Mouse (Mus musculus) midbrain, embryonic 12.5 days (tissue): ENCODE data around the gene Scnn1g. TPM values are rescaled to one million over a fixed set of nuclear protein-coding genes. Genes with fewer than 3 reads are reported as not detected.

Experiments
- ATAC-seq: fragments of 200-750 bp; cut with Nextera tagmentation; 2 replicates; pipeline ENCODE4 v1.8.0; 2017; ENCODE audit warnings: low read depth, moderate TSS enrichment, moderate library complexity; ENCODE audit not compliant: low FRiP score
- H3K27ac ChIP-seq: fragments of 300-500 bp; sonication (generic); replicated peaks from 2 replicates; pipeline ENCODE4 v1.5.1; 2016; ENCODE audit warnings: mild to moderate bottlenecking
- H3K27me3 ChIP-seq: fragments of 300-500 bp; sonication (generic); 2 replicates; pipeline ENCODE4 v1.6.1; 2016; ENCODE audit warnings: mild to moderate bottlenecking
- H3K36me3 ChIP-seq: fragments of 300-500 bp; sonication (generic); 2 replicates; pipeline ENCODE4 v1.6.1; 2016
- H3K4me1 ChIP-seq: fragments of 300-500 bp; sonication (generic); 2 replicates; pipeline ENCODE4 v1.6.1; 2016
- H3K4me2 ChIP-seq: fragments of 300-500 bp; sonication (generic); replicated peaks from 2 replicates; pipeline ENCODE4 v1.6.1; 2016; ENCODE audit warnings: mild to moderate bottlenecking, moderate library complexity
- H3K4me3 ChIP-seq: fragments of 300-500 bp; sonication (generic); 2 replicates; pipeline ENCODE4 v1.5.1; 2016; ENCODE audit warnings: mild to moderate bottlenecking
- H3K9ac ChIP-seq: fragments of 300-500 bp; sonication (generic); replicated peaks from 2 replicates; pipeline ENCODE4 v1.6.1; 2016; ENCODE audit warnings: mild to moderate bottlenecking, moderate library complexity
- H3K9me3 ChIP-seq: fragments of 300-500 bp; sonication (generic); 2 replicates; pipeline ENCODE4 v1.6.1; 2016; ENCODE audit warnings: mild to moderate bottlenecking
- WGBS: fragments of 180-500 bp; shearing (Covaris S2); methylation state at CpG from one replicate; pipeline ENCODE4 v1.1.7; 2016; 5-methylcytosine and 5-hydroxymethylcytosine counted together
- polyA plus RNA-seq: library from polyadenylated mRNA; unstranded; fragments of >200 nt; fragmentation: Nextera tagmentation; extraction: Ambion mirVana; gene quantifications from 2 replicates; pipeline ENCODE4 v1.2.1, GENCODE M21; 2016

The Scnn1g gene
- polyA plus RNA-seq: not detected in 2 replicates

DNA sequence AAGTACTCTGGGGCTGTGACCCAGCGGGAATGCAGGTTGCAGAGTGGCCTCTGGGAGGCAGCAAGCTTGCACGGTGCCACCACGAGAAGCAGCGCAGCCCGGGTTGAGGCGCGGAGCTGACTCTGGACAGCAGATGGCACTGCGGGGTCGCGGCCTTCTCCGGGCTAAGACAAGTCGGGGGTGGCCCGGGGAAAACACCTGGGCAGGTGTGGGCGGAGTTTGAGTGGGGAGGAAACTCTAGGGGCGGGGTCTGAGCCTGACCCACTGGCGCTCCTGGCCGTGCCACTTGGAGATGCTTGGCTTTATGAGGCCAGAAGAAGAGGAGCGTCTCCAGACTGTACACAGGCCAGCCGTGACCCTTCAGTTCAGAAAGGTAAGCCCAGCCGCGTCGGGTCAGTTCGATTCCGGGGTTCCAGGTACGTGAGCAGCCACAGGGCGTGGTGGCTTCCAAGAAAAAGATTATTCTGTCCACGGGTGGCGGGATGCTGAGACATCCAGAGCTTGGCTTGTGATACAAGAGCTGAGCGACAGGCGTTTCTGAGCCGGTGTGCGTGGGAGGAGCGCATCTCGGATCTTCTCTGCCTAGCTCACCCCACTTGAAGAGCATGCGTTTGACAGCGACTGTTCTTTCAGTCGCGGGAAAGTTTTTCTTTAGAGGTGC, at the start of gene Scnn1g:
Gene Scnn1g (plus strand): TSS at position 309 of the 661 bp plus-strand sequence.
- Histone ChIP-seq H3K4me3 (peak within 1 kb of the TSS; percentile 40), H3K9ac (0 out of 2 replicates have a peak within 1 kb of the TSS, but pooled peaks have one; percentile 20), H3K4me1 (peaks cover 8% of the 10 kb centered on the region; the same call in 1 of the 2 replicates), H3K36me3 (no peaks in the 10 kb centered on the region), H3K9me3 (no peaks in the 10 kb centered on the region), H3K4me2 (peak within 1 kb of the TSS; percentile 63), H3K27me3 (peaks cover 31% of the 10 kb centered on the region), H3K27ac (no peak within 1 kb of the TSS)
- ATAC-seq: peak; percentile 89
- under 1% methylated on average over 38 of the region's 38 CpGs for WGBS

DNA sequence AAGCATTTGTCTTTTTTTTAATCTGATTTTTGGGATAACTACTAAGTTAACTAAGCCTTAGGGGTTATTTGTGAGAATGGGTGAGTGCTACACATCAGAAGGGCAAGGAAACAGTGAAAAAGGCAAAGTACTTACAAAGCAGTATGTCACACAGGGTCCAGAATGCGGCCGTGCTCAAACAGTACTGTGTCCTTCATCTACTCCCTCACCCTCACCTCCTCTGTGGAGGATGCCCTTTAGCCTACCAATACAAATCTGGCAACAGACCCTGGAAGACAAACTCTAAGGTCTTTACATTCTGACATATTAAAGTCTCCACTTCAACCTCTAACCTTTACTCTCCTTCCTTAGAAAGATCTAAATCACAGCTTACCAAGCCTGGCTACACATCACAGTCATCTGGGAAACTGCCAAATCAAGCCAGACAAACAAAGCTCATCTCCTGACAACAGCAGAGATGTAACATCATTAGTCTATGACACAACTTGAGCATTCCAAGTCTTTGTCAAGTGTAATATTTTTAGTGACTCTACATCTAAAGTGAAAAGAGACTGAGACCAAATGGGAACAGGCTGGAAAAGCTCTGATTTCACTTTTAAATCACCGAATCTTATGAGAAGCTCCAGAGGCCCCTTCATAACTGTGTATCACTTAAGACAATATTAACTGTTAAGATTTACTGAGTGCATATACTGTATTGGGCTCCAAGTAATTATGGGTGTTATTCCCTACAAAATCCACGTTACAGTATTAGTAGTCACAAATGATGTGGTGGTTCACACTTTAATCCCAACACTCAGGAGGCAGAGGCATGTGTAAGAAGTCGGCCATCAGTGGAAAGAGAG, 48.9 kb upstream of the Scnn1g start:
- H3K9ac ChIP-seq: no peak overlapping the region
- no peaks in the 10 kb centered on the region for H3K9me3 ChIP-seq
- no peaks in the 10 kb centered on the region for H3K27me3 ChIP-seq
- no peak overlapping the region for H3K4me2 ChIP-seq
- no peak overlapping the region for H3K27ac ChIP-seq
- no peak for ATAC-seq
- no peak overlapping the region for H3K4me3 ChIP-seq
- 94% methylated on average over 5 of the region's 5 CpGs for WGBS
- H3K4me1 ChIP-seq: no peaks in the 10 kb centered on the region
- no peaks in the 10 kb centered on the region for H3K36me3 ChIP-seq

DNA sequence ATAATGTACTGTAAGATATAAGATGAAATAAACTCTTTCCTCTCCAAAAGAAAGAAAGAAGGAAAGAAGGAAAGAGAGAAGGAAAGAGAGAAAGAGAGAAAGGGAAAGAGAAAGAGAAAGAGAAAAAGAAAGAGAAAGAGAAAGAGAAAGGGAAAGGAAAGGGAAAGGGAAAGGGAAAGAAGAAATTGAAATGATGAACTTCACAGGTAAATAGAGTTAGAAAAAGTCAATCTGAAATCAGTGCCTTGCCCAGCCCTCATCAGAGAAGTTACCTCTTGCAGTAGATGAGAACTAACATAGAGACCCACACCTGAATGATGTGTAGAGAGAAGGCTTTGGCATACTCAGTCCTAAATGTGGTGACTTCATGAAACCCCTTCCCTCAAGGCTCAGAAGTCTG, 44.9 kb upstream of the Scnn1g start:
- Histone ChIP-seq H3K4me3 (no peak overlapping the region), H3K9ac (no peak overlapping the region), H3K36me3 (no peaks in the 10 kb centered on the region), H3K4me1 (no peaks in the 10 kb centered on the region), H3K4me2 (no peak overlapping the region), H3K27ac (no peak overlapping the region), H3K9me3 (no peaks in the 10 kb centered on the region), H3K27me3 (no peaks in the 10 kb centered on the region)
- ATAC-seq: no peak

- Histone ChIP-seq H3K9me3 (no peaks in the 10 kb centered on the region), H3K4me1 (no peaks in the 10 kb centered on the region), H3K27ac (no peak overlapping the region), H3K4me2 (no peak overlapping the region), H3K36me3 (no peaks in the 10 kb centered on the region), H3K4me3 (no peak overlapping the region), H3K9ac (no peak overlapping the region), H3K27me3 (no peaks in the 10 kb centered on the region)
- no peak for ATAC-seq
- 84% methylated on average over 2 of the region's 2 CpGs for WGBS
These were observed 42.5 kb upstream of the Scnn1g start for GRCm38 (mm10) chr7:121691803-121692202.

- no peak for ATAC-seq
- Histone ChIP-seq H3K4me3 (no peak overlapping the region), H3K27ac (no peak overlapping the region), H3K4me1 (peaks cover 3% of the 10 kb centered on the region; the same call in 1 of the 2 replicates), H3K27me3 (no peaks in the 10 kb centered on the region), H3K4me2 (no peak overlapping the region), H3K9ac (no peak overlapping the region), H3K36me3 (no peaks in the 10 kb centered on the region), H3K9me3 (no peaks in the 10 kb centered on the region)
These were observed 37.1 kb upstream of the Scnn1g start for GRCm38 (mm10) chr7:121697170-121697569.

DNA sequence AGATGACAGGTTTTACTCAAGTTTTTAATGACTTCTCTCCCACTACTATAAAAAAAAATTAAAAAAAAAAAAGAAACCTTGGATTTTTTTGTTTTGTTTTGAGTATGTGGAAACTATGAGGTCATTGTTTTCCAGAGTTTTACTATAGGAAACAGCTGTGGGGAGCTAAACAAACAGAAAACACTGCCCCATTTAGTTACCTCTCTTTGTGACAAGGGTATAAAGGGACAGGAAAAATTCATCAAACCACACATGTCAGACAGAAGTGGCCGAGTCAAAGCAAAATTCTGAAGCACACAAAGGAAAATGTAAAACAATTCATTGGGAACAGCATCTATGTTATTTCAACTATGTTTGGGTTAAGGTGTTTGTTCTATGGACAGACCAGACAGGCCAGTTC, 36.7 kb upstream of the Scnn1g start:
- 62% methylated on average over 1 of the region's 1 CpGs for WGBS
- no peak for ATAC-seq
- Histone ChIP-seq H3K36me3 (no peaks in the 10 kb centered on the region), H3K4me2 (no peak overlapping the region), H3K27ac (no peak overlapping the region), H3K9ac (no peak overlapping the region), H3K27me3 (no peaks in the 10 kb centered on the region), H3K9me3 (no peaks in the 10 kb centered on the region), H3K4me3 (no peak overlapping the region), H3K4me1 (peaks cover 3% of the 10 kb centered on the region; the same call in 1 of the 2 replicates)

- Histone ChIP-seq H3K4me2 (no peak overlapping the region), H3K27ac (no peak overlapping the region)
- ATAC-seq: no peak
These were observed 35.1 kb upstream of the Scnn1g start for GRCm38 (mm10) chr7:121699218-121699617.

GRCm38 (mm10) chr7:121700480-121700879, 33.8 kb upstream of the Scnn1g start:
- H3K36me3 ChIP-seq: no peaks in the 10 kb centered on the region
- 93% methylated on average over 3 of the region's 3 CpGs for WGBS
- no peak overlapping the region for H3K4me2 ChIP-seq

More at GRCm38 (mm10) chr7:121699218-121699617, 35.1 kb upstream of the Scnn1g start:
- no peak overlapping the region for H3K9ac ChIP-seq
- no peaks in the 10 kb centered on the region for H3K27me3 ChIP-seq
- no peaks in the 10 kb centered on the region for H3K9me3 ChIP-seq
- no peaks in the 10 kb centered on the region for H3K36me3 ChIP-seq
- no peak overlapping the region for H3K4me3 ChIP-seq
- H3K4me1 ChIP-seq: peaks cover 14% of the 10 kb centered on the region

DNA sequence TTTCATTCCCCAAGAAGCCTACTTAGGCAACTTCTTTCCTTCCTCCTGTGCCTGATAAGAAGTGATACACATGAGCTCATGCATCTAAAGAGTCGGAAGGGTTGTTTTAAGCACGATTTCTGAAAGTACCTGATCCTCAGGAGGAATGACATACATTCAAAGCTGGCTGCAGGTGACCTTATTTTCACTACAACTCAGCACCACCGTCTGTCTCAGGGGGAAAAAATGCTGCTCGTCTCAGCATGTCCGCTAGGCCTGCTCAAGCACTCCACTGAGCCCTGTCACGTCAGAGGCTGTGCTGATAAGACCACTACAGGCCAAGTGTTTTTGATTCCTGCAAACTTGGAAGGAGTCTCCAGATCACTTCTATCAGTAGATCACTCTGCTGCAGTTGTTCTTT, 32.3 kb upstream of the Scnn1g start:
- ATAC-seq: no peak
- no peaks in the 10 kb centered on the region for H3K9me3 ChIP-seq
- H3K4me1 ChIP-seq: peaks cover 31% of the 10 kb centered on the region
- H3K36me3 ChIP-seq: no peaks in the 10 kb centered on the region
- WGBS: 69% methylated on average over 6 of the region's 6 CpGs
- H3K27me3 ChIP-seq: no peaks in the 10 kb centered on the region
- no peak overlapping the region for H3K9ac ChIP-seq
- no peak overlapping the region for H3K4me3 ChIP-seq
- no peak overlapping the region for H3K4me2 ChIP-seq
- no peak overlapping the region for H3K27ac ChIP-seq

More at GRCm38 (mm10) chr7:121700480-121700879, 33.8 kb upstream of the Scnn1g start:
- no peak overlapping the region for H3K4me3 ChIP-seq
- H3K4me1 ChIP-seq: peaks cover 23% of the 10 kb centered on the region
- no peak overlapping the region for H3K27ac ChIP-seq
- no peak overlapping the region for H3K9ac ChIP-seq
- ATAC-seq: no peak
- H3K27me3 ChIP-seq: no peaks in the 10 kb centered on the region
- H3K9me3 ChIP-seq: no peaks in the 10 kb centered on the region

DNA sequence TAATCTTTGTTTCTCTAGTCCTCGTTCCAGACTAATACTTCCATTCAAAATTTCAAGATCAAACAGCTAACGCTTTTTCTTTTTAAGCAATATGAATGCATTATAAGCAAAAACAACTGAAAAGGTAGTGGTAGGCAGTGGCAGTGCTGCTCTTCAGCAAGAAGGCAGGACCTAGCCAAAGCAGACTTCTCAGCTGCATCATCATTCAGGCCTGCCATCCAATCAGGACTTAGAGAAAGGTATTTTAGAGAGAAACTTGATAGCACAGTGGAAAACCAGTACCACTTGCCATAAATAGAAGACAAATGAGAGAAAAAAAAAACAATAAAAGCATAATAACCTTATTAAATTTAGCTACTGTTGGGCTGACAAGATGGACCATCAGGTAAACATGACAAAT, 29.2 kb upstream of the Scnn1g start:
- Histone ChIP-seq H3K4me3 (no peak overlapping the region), H3K9ac (0 out of 2 replicates have a peak overlapping the region, but pooled peaks have one; percentile 83)
- 85% methylated on average over 2 of the region's 2 CpGs for WGBS

DNA sequence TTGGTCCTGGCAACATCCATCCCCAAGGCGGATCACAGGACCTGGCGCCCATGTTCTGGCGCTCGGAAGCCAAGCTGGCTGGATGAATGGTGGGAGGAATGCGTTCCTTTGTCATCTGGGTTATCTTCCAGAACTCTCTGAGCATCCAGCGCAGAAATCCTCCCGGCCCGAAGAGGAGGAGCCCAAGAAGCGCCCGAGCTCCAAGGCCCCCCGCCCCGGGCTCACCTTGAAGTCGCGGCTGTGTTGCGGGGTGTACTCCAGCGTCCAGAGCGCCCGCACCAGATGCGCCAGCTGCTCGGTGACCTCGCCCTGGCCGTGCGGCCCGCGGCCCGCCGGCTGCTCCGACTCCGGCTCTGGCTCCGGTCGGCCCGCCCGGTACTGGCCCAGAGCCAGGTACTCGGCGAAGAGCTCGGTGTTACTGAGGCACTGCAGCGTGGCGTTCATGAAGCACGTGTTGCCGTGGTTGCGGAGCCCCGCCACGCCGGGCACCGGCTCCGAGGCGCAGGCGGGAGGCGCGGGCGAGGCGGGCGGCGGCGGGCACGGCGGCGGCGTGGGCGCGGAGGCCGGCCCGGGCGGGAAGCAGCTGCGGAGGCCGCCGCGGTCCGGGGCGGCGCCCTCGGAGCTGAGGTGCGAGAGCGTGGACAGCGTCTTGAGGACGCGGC, 27.7 kb upstream of the Scnn1g start:
- Histone ChIP-seq H3K4me1 (peaks cover 27% of the 10 kb centered on the region), H3K9me3 (no peaks in the 10 kb centered on the region), H3K4me2 (peak overlapping the region; percentile 96), H3K9ac (peak overlapping the region; percentile 83), H3K27ac (peak overlapping the region; percentile 93), H3K36me3 (no peaks in the 10 kb centered on the region), H3K27me3 (peaks cover 3% of the 10 kb centered on the region), H3K4me3 (peak overlapping the region; percentile 84)
- ATAC-seq: peak; percentile 45
- under 1% methylated on average over 60 of the region's 77 CpGs for WGBS

More for the DNA sequence above, 29.2 kb upstream of the Scnn1g start:
- peak overlapping the region; percentile 96 for H3K4me2 ChIP-seq
- H3K4me1 ChIP-seq: peaks cover 27% of the 10 kb centered on the region
- H3K27ac ChIP-seq: no peak overlapping the region
- no peaks in the 10 kb centered on the region for H3K36me3 ChIP-seq
- H3K27me3 ChIP-seq: peaks cover 3% of the 10 kb centered on the region
- H3K9me3 ChIP-seq: no peaks in the 10 kb centered on the region
- no peak for ATAC-seq
